Mouse (Mus musculus) embryo, embryonic 11 days (tissue): Measurements from ENCODE around the gene Gm45837.

Experiments
- DNase-seq: peaks from one replicate; pipeline ENCODE4 v3.0.0-alpha.2; 2015

Gene Gm45837

GRCm38 (mm10) chr7:101393015-101393414 is 17.7 kb upstream of the Gm45837 start:
- no peak for DNase-seq

- peak; percentile 66 for DNase-seq
These were observed 16.8 kb upstream of the Gm45837 start for GRCm38 (mm10) chr7:101393694-101394504.

- DNase-seq = no peak
These were observed 16.1 kb upstream of the Gm45837 start for GRCm38 (mm10) chr7:101394569-101394968.

- DNase-seq = no peak
These were observed 15.2 kb upstream of the Gm45837 start for GRCm38 (mm10) chr7:101395471-101395870.

GRCm38 (mm10) chr7:101397175-101397574 is 13.5 kb upstream of the Gm45837 start:
- DNase-seq = no peak

GRCm38 (mm10) chr7:101401510-101401909 is 9.2 kb upstream of the Gm45837 start:
- DNase-seq = no peak

- DNase-seq = no peak
These were observed 6.9 kb upstream of the Gm45837 start for GRCm38 (mm10) chr7:101403831-101404230.

GRCm38 (mm10) chr7:101412796-101413195 is 2.1 kb downstream of the Gm45837 start:
- DNase-seq = peak; percentile 88

- no peak for DNase-seq
These were observed 3.5 kb downstream of the Gm45837 start for GRCm38 (mm10) chr7:101414209-101414608.

- DNase-seq = peak; percentile 55
These were observed 4.2 kb downstream of the Gm45837 start for GRCm38 (mm10) chr7:101414661-101415511.

GRCm38 (mm10) chr7:101415512-101416100 is 4.9 kb downstream of the Gm45837 start:
- DNase-seq = no peak

- DNase-seq = no peak
These were observed 5.7 kb downstream of the Gm45837 start for GRCm38 (mm10) chr7:101416391-101416790.

- DNase-seq = peak; percentile 68
These were observed 8.5 kb downstream of the Gm45837 start for GRCm38 (mm10) chr7:101419013-101419770.

- DNase-seq = no peak
These were observed 10.8 kb downstream of the Gm45837 start, which contains the start of gene Pde2a for GRCm38 (mm10) chr7:101421529-101421928. Pde2a (plus strand) TSS chr7:101421691.

- peak; percentile 55 for DNase-seq
These were observed 11.4 kb downstream of the Gm45837 start for GRCm38 (mm10) chr7:101422069-101422468.

- DNase-seq = no peak
These were observed 12.0 kb downstream of the Gm45837 start for GRCm38 (mm10) chr7:101422646-101423045.

GRCm38 (mm10) chr7:101423970-101424369 is 13.3 kb downstream of the Gm45837 start:
- no peak for DNase-seq

GRCm38 (mm10) chr7:101426692-101427091 is 16.0 kb downstream of the Gm45837 start:
- DNase-seq = no peak

GRCm38 (mm10) chr7:101427736-101428135 is 17.1 kb downstream of the Gm45837 start:
- peak; percentile 47 for DNase-seq

- DNase-seq = no peak
These were observed 24.4 kb downstream of the Gm45837 start for GRCm38 (mm10) chr7:101435038-101435437.

- DNase-seq = peak; percentile 74
These were observed 27.2 kb downstream of the Gm45837 start for GRCm38 (mm10) chr7:101437876-101438275.

- DNase-seq = no peak
These were observed 32.4 kb downstream of the Gm45837 start for GRCm38 (mm10) chr7:101443093-101443492.

- DNase-seq = no peak
These were observed 33.5 kb downstream of the Gm45837 start for GRCm38 (mm10) chr7:101444211-101444610.
